Mouse (Mus musculus) E14TG2a.4 (cell line): ENCODE data around the gene Gramd1b.

ENCODE experiments used
- CTCF ChIP-seq: conservative IDR thresholded peaks from 2 replicates; pipeline ENCODE4 v1.5.1; 2014; ENCODE audit warnings: low read length
- NANOG ChIP-seq: IDR thresholded peaks from 2 replicates; pipeline ENCODE4 v1.6.1; 2014; ENCODE audit warnings: borderline replicate concordance, low read length, mixed read lengths

DNA sequence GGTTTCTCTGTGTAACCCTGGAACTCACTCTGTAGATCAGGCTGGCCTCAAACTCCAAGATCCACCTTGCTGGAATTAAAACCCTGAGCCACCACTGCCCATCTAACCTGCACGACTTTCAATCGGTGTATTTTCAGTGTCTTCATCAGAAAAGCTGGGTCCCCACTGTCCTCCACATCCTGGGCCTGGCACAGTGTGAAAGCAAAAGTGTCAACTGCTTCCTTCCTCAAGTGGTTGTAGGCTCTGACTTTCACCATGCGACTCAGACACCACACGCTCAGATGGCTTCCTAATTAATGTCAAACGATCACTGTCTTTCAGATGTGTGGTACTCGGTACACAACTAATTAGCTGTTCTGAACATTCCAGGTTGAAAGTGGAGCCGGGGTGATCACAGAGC lies 45.9 kb upstream of the Gramd1b start:
- TF ChIP-seq CTCF (no peak), NANOG (no peak)
